Mouse (Mus musculus) CH12.LX (cell line): ENCODE measurements around the gene Dnlz.

Source experiments
- CTCF ChIP-seq, 2 experiments: IDR thresholded peaks in 1 of 2; conservative IDR thresholded peaks in 1 of 2; 2 replicates each; pipeline ENCODE4 v1.5.1; 2011 to 2012; ENCODE audit warnings: low read depth in 2 of 2, low read length in 2 of 2, improper control_type of control experiment in 1 of 2, inconsistent platforms in 1 of 2, mild to moderate bottlenecking in 1 of 2, moderate library complexity in 1 of 2
- E2F4 ChIP-seq: IDR thresholded peaks from 2 replicates; pipeline ENCODE4 v1.6.1; 2011; ENCODE audit warnings: low read depth, low read length, improper control_type of control experiment; ENCODE audit not compliant: insufficient replicate concordance
- ELF1 ChIP-seq: IDR thresholded peaks from 2 replicates; pipeline ENCODE4 v1.6.1; 2014; ENCODE audit warnings: low read depth, mild to moderate bottlenecking, inconsistent platforms, low read length, improper control_type of control experiment
- EP300 ChIP-seq: IDR thresholded peaks from 2 replicates; pipeline ENCODE4 v1.6.1; 2011; ENCODE audit warnings: low read length, improper control_type of control experiment
- JUND ChIP-seq: conservative IDR thresholded peaks from 2 replicates; pipeline ENCODE4 v1.6.1; 2011; ENCODE audit warnings: low read depth, low read length, improper control_type of control experiment
- MAFK ChIP-seq: IDR thresholded peaks from 2 replicates; pipeline ENCODE4 v1.6.1; 2011; ENCODE audit warnings: low read length, improper control_type of control experiment; ENCODE audit not compliant: insufficient replicate concordance
- MAX ChIP-seq: IDR thresholded peaks from 2 replicates; pipeline ENCODE4 v1.6.1; 2011; ENCODE audit warnings: low read length, improper control_type of control experiment
- POLR2A ChIP-seq: IDR thresholded peaks from 2 replicates; pipeline ENCODE4 v1.6.1; 2011; ENCODE audit warnings: low read depth, mild to moderate bottlenecking, improper control_type of control experiment, low read length
- SMC3 ChIP-seq: IDR thresholded peaks from 2 replicates; pipeline ENCODE4 v1.6.1; 2011; ENCODE audit warnings: low read depth, low read length, improper control_type of control experiment
- USF1 ChIP-seq: IDR thresholded peaks from 2 replicates; pipeline ENCODE4 v1.6.1; 2014; ENCODE audit warnings: low read depth, mild to moderate bottlenecking, inconsistent platforms, low read length, improper control_type of control experiment
- USF2 ChIP-seq: conservative IDR thresholded peaks from 2 replicates; pipeline ENCODE4 v1.6.1; 2011; ENCODE audit warnings: low read depth, low read length, improper control_type of control experiment
- ZC3H11A ChIP-seq: IDR thresholded peaks from 2 replicates; pipeline ENCODE4 v1.6.1; 2012; ENCODE audit warnings: low read depth, mild to moderate bottlenecking, inconsistent platforms, low read length, improper control_type of control experiment

DNA sequence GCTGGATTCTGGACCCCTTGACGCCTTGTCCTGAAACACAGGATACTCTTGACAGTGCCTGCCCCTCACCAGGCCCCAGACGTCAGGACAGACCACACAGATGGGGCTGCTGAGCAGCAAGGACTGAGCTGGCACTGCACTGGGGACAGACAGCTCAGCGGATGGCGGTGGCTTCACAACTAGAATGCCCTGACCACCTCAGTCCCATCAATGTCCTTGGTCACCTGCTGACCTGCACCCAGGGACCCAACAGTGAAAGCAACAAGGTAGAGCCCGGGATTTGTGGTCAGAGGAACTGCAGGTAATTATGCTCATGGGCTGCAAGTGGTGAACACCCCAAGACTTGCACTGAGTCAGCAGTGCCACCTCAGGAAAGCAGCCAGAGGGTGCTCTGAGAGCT lies 11.1 kb upstream of the Dnlz start:
- TF ChIP-seq USF1 (no peak), MAX (no peak), CTCF (conservative IDR thresholded peaks at IDR 0.05 in 1 of 2, IDR thresholded peaks at IDR 0.05 in 1 of 2; ENCODE audit: low read depth in 2 of 2, low read length in 2 of 2) (no peak), ZC3H11A (no peak), POLR2A (no peak), MAFK (no peak), USF2 (no peak), ELF1 (no peak), EP300 (no peak), SMC3 (no peak), E2F4 (no peak), JUND (no peak)
